Mouse (Mus musculus): Measurements from ENCODE around the gene Bcam.

- TF ChIP-seq CTCF (IDR thresholded peaks at IDR 0.05) (no peak), POLR2A (IDR thresholded peaks at IDR 0.05; ENCODE audit: insufficient read depth, low read depth, low read length) (peak; percentile 93), EP300 (IDR thresholded peaks at IDR 0.05; ENCODE audit: insufficient read depth, low read depth, low read length) (no peak)
These were observed 451 bp downstream of the Bcam start for GRCm38 (mm10) chr7:19770375-19770754.

All from heart, adult 2 months (tissue).